Mouse (Mus musculus) forebrain, embryonic 15.5 days (tissue): Measurements from ENCODE around the gene Clgn. TPM values are rescaled to one million over a fixed set of nuclear protein-coding genes. Genes with fewer than 3 reads are reported as not detected.

Experiments
- ATAC-seq: fragments of 200-750 bp; cut with Nextera tagmentation; replicated peaks from 2 replicates; pipeline ENCODE4 v1.8.0; 2017; ENCODE audit warnings: mild to moderate bottlenecking, moderate TSS enrichment, moderate library complexity
- H3K27ac ChIP-seq: fragments of 300-500 bp; sonication (generic); replicated peaks from 2 replicates; pipeline ENCODE4 v1.5.1; 2015; ENCODE audit warnings: mild to moderate bottlenecking, inconsistent platforms
- H3K27me3 ChIP-seq: fragments of 300-500 bp; sonication (generic); 2 replicates; pipeline ENCODE4 v1.6.1; 2015; ENCODE audit warnings: inconsistent platforms
- H3K36me3 ChIP-seq: fragments of 300-500 bp; sonication (generic); 2 replicates; pipeline ENCODE4 v1.6.1; 2015; ENCODE audit warnings: mild to moderate bottlenecking, inconsistent platforms
- H3K4me1 ChIP-seq: fragments of 300-500 bp; sonication (generic); 2 replicates; pipeline ENCODE4 v1.6.1; 2015; ENCODE audit warnings: inconsistent platforms
- H3K4me2 ChIP-seq: fragments of 300-500 bp; sonication (generic); replicated peaks from 2 replicates; pipeline ENCODE4 v1.6.1; 2015; ENCODE audit warnings: mild to moderate bottlenecking, inconsistent platforms
- H3K4me3 ChIP-seq: fragments of 300-500 bp; sonication (generic); 2 replicates; pipeline ENCODE4 v1.5.1; 2015; ENCODE audit warnings: mild to moderate bottlenecking, inconsistent platforms
- H3K9ac ChIP-seq: fragments of 300-500 bp; sonication (generic); replicated peaks from 2 replicates; pipeline ENCODE4 v1.6.1; 2015; ENCODE audit warnings: mild to moderate bottlenecking, inconsistent platforms
- H3K9me3 ChIP-seq: fragments of 300-500 bp; sonication (generic); 2 replicates; pipeline ENCODE4 v1.6.1; 2016; ENCODE audit warnings: inconsistent platforms
- WGBS: fragments of 180-500 bp; shearing (Covaris S2); methylation state at CpG from one replicate; pipeline ENCODE4 v1.1.7; 2015; ENCODE audit warnings: mixed read lengths; 5-methylcytosine and 5-hydroxymethylcytosine counted together
- polyA plus RNA-seq: library from polyadenylated mRNA; unstranded; fragments of >200 nt; fragmentation: Nextera tagmentation; extraction: Ambion mirVana; gene quantifications from 2 replicates; pipeline ENCODE4 v1.2.1, GENCODE M21; 2015

The Clgn gene
- polyA plus RNA-seq = 6.2 and 6.3 TPM in 2 replicates

DNA sequence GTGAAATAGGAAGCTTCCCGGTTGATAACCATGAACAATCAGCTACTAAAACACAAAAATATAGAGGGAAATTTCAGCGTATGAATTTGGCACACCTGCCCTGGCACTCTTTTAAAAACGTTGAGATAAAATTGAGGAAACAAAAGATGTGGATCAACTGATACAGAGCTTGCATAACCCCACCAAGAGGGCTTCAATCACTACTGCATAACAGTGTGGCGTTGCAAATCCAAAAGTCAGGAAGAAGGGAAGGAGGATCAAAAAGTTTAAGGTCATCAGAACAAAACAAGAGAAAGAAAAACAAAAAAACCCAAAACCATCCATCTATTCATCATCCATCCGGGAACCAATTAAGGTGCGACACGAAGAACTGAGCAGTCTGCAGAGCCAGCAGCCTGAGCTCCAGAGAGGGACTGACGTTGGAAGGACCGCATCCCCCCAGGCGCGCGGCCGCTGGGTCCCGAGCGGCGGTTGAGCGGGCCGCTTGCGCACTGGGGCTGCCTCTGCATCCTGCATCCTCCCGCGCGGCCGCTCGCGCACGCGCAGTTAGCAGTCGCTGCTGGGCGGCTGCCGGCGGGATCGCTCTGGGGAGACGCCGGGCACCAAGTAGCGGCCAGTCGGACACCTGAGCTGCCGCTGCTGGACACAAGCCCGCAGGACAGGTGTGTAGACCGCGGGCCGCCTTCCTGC, at the start of gene Clgn:
Gene Clgn, plus strand, starts transcription at position 552 of the 690 bp plus-strand sequence.
- Histone ChIP-seq H3K4me2 (peak within 1 kb of the TSS; percentile 71), H3K4me3 (peak within 1 kb of the TSS; percentile 65), H3K9ac (peak within 1 kb of the TSS; percentile 80), H3K27me3 (no peaks in the 10 kb centered on the region; the same call in 1 of the 2 replicates), H3K27ac (no peak within 1 kb of the TSS), H3K36me3 (no peaks in the 10 kb centered on the region), H3K4me1 (peaks cover 4% of the 10 kb centered on the region; the same call in 1 of the 2 replicates), H3K9me3 (no peaks in the 10 kb centered on the region)
- peak; percentile 98 for ATAC-seq
- 4% methylated on average over 41 of the region's 41 CpGs for WGBS

DNA sequence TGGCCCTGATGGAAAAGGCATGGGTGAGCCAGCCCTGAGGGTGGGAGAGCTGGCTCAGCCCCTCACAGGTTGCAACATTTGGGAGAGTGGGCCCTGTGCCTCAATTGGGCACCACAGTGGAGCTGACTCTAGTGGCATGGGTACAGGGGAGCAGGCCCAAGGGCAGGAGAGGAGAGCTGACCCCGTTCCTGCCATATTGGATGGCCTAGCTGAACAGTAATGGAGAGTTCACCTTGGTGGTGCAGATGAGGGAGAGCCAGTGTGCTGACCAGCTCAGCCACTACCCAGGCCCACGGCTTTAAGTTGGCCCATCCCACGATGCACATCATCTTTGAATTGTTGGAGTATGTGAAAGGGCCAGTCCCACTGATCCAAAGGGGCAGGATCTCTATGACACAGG, 47.6 kb upstream of the Clgn start:
- no peaks in the 10 kb centered on the region for H3K36me3 ChIP-seq
- 86% methylated on average over 3 of the region's 3 CpGs for WGBS

DNA sequence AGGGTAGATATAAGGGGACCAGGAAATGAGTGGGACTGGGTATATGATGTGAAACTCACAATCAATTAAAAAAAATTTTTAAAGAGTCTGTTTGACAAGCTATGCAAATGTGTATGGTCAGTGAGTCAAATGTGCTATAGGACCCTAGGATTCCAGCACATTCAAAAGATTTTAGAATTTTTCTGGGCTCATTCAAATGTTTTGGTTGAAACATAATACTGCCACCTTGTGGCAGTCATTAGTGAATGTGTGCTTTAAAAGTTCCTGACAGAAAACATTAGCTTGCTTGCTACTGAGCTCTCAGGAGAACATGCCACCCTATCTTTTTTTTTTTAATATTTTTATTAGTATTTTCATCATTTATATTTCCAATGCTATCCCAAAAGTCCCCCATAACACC, 47.0 kb upstream of the Clgn start:
- no peak overlapping the region for H3K9ac ChIP-seq
- no peak overlapping the region for H3K4me3 ChIP-seq
- H3K4me1 ChIP-seq = no peaks in the 10 kb centered on the region
- no peaks in the 10 kb centered on the region for H3K36me3 ChIP-seq
- H3K27ac ChIP-seq = no peak overlapping the region
- no peaks in the 10 kb centered on the region for H3K9me3 ChIP-seq
- no peaks in the 10 kb centered on the region for H3K27me3 ChIP-seq
- 0 out of 2 replicates have a peak, but pooled peaks have one; percentile 19 for ATAC-seq
- no peak overlapping the region for H3K4me2 ChIP-seq

More for the DNA sequence above, 47.6 kb upstream of the Clgn start:
- 0 out of 2 replicates have a peak, but pooled peaks have one; percentile 38 for ATAC-seq
- no peak overlapping the region for H3K4me3 ChIP-seq
- H3K27me3 ChIP-seq = no peaks in the 10 kb centered on the region
- H3K27ac ChIP-seq = no peak overlapping the region
- no peak overlapping the region for H3K4me2 ChIP-seq
- no peak overlapping the region for H3K9ac ChIP-seq
- no peaks in the 10 kb centered on the region for H3K9me3 ChIP-seq
- no peaks in the 10 kb centered on the region for H3K4me1 ChIP-seq

DNA sequence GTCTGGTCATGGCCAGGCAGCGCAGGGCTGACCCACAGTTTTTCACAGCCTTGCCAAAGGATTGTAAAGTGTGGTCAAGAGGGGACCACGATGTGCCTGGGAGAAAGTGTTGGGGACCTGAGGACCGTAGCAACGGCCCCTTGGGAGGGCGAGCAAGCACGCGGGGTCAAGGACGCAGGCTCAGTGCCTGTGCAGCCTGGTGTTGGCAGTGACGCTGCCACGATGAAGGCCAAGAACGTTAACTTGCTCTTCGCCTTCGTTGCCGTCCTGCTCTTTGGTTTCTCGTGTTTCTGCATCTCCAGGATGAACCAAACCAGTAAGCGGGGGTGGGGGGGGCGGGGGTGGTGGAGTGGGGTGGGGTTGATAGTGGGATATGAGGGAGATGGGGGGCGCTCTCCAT, 41.4 kb upstream of the Clgn start, which contains the start of gene Mgat4d:
Gene Mgat4d, plus strand, starts transcription at position 209 of the 400 bp plus-strand sequence.
- Histone ChIP-seq H3K4me3 (no peak within 1 kb of the TSS), H3K27ac (no peak within 1 kb of the TSS), H3K4me2 (no peak within 1 kb of the TSS), H3K36me3 (no peaks in the 10 kb centered on the region), H3K27me3 (no peaks in the 10 kb centered on the region), H3K9me3 (no peaks in the 10 kb centered on the region), H3K9ac (no peak within 1 kb of the TSS), H3K4me1 (no peaks in the 10 kb centered on the region)
- no peak for ATAC-seq
- 87% methylated on average over 18 of the region's 18 CpGs for WGBS

DNA sequence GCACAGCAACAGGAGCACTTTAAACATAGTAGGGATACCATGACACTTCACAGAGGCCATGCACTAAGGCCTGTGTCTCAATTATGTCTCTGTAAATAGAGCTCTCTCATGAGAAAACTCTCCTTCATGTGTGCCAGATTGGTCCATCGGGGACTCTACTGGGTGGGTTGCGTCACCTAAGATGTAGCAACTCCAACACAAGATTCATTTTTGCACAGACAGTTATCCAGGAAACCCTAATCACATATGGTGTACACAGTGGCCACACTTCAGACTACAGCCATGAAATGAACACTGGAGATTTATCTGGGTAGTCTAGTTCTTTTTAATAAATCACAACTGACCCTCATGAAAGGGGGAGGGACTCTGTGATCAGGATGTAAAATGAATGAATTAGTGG, 38.4 kb upstream of the Clgn start:
- H3K4me2 ChIP-seq = no peak overlapping the region
- H3K4me3 ChIP-seq = no peak overlapping the region
- H3K4me1 ChIP-seq = no peaks in the 10 kb centered on the region
- no peaks in the 10 kb centered on the region for H3K36me3 ChIP-seq
- ATAC-seq = no peak
- 95% methylated on average over 2 of the region's 2 CpGs for WGBS
- H3K9ac ChIP-seq = no peak overlapping the region
- H3K27me3 ChIP-seq = no peaks in the 10 kb centered on the region
- no peak overlapping the region for H3K27ac ChIP-seq
- H3K9me3 ChIP-seq = no peaks in the 10 kb centered on the region

DNA sequence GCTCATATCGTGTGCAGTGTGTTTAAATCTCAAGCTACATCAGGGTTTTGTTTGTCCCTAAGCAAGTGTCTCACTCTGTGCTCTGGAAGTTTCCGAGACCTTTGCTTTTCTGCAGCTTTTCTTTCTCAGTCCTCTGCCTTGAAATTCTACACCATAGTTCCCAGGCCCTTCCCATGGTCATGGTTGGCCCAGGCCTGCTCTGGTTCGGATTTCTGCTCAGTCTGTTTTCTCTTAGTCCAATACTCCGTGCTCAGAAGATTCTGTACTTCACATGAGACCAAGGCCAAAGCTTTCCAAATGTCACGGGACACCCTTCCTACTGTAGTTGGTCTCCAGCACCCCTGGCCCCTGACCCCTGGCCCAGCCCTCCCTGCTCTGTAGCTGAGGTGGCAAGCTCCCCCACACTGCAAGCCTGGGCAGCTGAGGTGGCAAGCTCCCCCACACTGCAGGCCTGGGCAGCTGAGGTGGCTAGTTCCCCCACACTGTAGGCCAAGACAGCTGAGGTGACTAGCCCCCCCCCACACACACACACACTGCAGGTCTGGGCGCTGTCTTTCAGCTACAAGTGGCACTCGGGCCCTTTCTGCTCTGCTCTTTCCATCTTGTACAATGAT, 26.4 kb upstream of the Clgn start:
- Histone ChIP-seq H3K4me3 (no peak overlapping the region), H3K4me1 (no peaks in the 10 kb centered on the region), H3K36me3 (no peaks in the 10 kb centered on the region), H3K27me3 (no peaks in the 10 kb centered on the region), H3K4me2 (no peak overlapping the region), H3K9me3 (no peaks in the 10 kb centered on the region), H3K9ac (no peak overlapping the region), H3K27ac (no peak overlapping the region)
- no peak for ATAC-seq
- 69% methylated on average over 7 of the region's 7 CpGs for WGBS

DNA sequence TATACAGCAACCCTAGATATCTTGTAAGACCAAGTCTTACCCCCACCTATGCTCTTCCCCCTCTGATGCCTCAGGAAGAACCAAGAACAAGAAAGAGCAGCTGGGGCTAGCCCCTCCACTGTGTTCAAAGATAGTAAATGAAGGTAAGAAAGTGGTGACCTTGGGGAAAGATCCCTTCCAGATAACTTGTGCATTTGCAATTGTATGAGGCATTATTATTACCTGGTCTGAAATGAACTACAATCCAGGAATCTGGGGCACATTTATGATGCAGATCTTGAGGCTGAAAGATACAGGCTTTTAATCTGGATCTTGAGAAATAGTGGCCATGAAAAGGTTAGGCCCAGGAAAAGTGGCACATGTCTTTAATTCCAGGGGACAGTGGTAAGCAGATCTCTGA, 12.4 kb upstream of the Clgn start:
- no peak for ATAC-seq
- Histone ChIP-seq H3K4me3 (no peak overlapping the region), H3K9ac (no peak overlapping the region), H3K27ac (no peak overlapping the region), H3K9me3 (no peaks in the 10 kb centered on the region), H3K27me3 (no peaks in the 10 kb centered on the region), H3K4me1 (no peaks in the 10 kb centered on the region), H3K4me2 (no peak overlapping the region), H3K36me3 (no peaks in the 10 kb centered on the region)

DNA sequence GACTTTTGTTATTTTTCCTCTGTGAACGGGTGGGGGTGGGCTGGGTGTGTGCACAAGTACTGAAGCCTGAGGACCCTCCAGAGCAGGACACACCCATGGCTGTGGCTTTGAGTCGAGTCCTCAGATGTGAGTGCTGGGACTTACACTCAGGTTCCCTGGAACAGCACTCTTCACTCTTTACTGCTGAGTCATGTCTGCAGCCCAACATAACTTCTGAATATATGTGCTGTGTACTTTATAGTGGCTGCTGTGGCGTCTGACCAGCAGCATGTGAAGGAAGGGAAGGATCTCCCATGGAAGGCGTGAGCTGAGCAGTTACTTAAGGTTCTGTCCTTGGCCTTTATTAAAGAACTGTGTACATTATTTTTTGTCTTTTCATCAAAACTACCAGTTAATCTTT, 9.5 kb upstream of the Clgn start:
- no peak for ATAC-seq
- Histone ChIP-seq H3K9me3 (no peaks in the 10 kb centered on the region), H3K4me3 (no peak overlapping the region)

DNA sequence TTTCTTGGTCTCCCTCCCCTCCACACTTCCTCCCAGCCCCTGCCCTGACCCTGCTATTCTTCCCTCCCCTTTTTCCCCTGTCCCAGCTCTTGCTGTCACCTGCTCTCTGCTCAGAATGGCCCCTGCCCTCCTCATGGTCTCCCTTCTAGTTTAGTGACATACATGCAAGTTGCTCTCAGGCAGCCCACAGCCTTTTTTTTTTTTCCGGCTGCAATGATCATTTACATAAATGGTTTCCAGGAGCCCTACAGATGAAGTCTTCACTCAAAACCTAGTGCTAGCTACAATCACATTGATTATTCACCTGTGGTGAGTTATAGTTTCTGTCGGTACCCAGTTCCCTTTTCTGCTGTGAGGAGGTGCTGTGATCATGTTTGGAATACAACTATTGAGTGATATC, 8.7 kb upstream of the Clgn start:
- Histone ChIP-seq H3K36me3 (no peaks in the 10 kb centered on the region), H3K4me2 (no peak overlapping the region), H3K4me3 (no peak overlapping the region), H3K9me3 (no peaks in the 10 kb centered on the region), H3K27ac (no peak overlapping the region), H3K27me3 (no peaks in the 10 kb centered on the region), H3K4me1 (no peaks in the 10 kb centered on the region), H3K9ac (no peak overlapping the region)
- no peak for ATAC-seq
- WGBS = 76% methylated on average over 2 of the region's 2 CpGs

More for the DNA sequence above, 9.5 kb upstream of the Clgn start:
- H3K4me1 ChIP-seq = no peaks in the 10 kb centered on the region
- no peak overlapping the region for H3K9ac ChIP-seq
- no peaks in the 10 kb centered on the region for H3K36me3 ChIP-seq
- H3K4me2 ChIP-seq = no peak overlapping the region
- no peak overlapping the region for H3K27ac ChIP-seq
- WGBS = 82% methylated on average over 4 of the region's 4 CpGs
- H3K27me3 ChIP-seq = no peaks in the 10 kb centered on the region

DNA sequence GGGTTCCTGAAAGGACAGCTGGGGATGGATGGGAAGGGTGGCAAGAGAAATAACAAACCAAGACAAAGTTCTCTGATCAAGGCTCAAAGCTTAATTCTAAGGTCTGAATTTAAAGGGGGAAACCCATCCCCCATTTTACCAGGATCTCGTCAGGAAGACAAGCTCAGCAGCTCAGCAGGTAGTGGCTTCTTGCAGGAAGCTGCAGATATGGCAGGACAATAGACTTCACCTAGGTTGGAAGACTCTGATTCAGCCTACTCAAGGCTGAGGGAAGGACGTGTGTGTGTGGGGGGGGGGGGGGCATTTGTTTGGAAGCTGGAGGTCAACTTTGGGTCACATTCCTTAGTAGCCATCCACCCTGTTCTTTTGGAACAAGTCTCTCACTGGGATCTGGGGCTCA, 6.8 kb upstream of the Clgn start:
- ATAC-seq = no peak
- Histone ChIP-seq H3K4me3 (no peak overlapping the region), H3K4me2 (no peak overlapping the region), H3K9me3 (no peaks in the 10 kb centered on the region), H3K9ac (no peak overlapping the region), H3K27ac (no peak overlapping the region), H3K36me3 (no peaks in the 10 kb centered on the region), H3K27me3 (no peaks in the 10 kb centered on the region), H3K4me1 (no peaks in the 10 kb centered on the region)
- WGBS = 38% methylated on average over 2 of the region's 2 CpGs

DNA sequence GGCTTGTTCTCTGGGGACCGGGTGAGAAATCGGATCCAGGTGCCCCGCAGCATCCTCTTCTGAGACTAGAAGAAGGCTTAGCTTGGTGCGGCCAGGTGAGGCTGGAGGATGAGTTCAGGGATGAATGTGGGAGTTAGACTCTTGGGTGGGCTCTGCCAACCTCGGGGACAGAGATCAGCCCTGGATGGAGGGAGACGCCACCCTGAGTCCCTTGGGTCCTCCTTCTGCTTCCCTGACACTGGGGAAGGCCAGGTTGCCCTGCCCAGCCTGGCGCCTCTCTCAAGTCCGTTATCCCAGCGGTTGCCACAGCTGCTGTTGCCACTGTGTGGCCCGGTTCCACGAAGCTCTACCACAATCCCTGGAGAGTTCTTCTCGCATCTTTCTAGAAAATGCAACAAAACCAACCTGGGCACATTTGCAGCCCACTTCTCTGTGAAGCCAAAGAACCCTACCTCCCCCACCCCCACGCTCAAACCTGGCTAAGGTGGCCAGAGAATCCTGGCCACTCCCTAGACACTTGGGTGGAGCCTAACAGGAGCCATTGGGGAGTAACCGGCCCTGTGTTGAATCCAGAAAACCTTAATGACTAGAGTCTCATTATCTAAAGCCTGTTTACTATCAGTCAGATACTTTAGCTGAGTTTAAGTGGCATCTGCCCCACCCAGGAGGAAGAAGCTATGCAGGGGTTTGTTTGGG, 487 bp downstream of the Clgn start:
- Histone ChIP-seq H3K9ac (peak overlapping the region; percentile 80), H3K36me3 (no peaks in the 10 kb centered on the region), H3K4me1 (peaks cover 4% of the 10 kb centered on the region; the same call in 1 of the 2 replicates), H3K9me3 (no peaks in the 10 kb centered on the region), H3K4me3 (peak overlapping the region; percentile 65), H3K27me3 (no peaks in the 10 kb centered on the region; the same call in 1 of the 2 replicates), H3K4me2 (peak overlapping the region; percentile 71), H3K27ac (no peak overlapping the region)
- WGBS = 3% methylated on average over 14 of the region's 14 CpGs
- peak; percentile 81 for ATAC-seq

DNA sequence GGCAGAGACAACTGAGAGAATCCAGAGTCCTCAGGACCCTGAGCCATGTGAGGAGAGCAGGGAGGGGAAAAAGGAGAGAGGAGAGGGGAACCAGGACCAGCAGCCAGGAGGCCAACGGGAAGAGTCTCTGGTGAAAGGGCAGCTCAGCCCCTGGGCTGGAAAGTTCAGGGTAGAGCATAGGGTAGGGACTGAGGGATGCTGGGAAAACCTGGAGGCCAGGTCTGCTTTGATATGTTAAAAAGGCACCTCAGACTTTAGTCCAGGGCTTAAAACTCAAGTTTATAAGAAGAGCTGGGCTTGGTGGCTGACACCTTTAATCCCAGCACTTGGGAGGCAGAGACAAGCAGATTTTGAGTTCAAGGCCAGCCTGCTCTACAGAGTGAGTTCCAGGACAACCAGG, 2.9 kb downstream of the Clgn start:
- Histone ChIP-seq H3K4me3 (no peak overlapping the region), H3K9me3 (no peaks in the 10 kb centered on the region), H3K4me2 (no peak overlapping the region), H3K36me3 (no peaks in the 10 kb centered on the region), H3K27me3 (no peaks in the 10 kb centered on the region; the same call in 1 of the 2 replicates), H3K27ac (no peak overlapping the region), H3K4me1 (peaks cover 4% of the 10 kb centered on the region; the same call in 1 of the 2 replicates), H3K9ac (no peak overlapping the region)
- WGBS = 70% methylated on average over 1 of the region's 1 CpGs
- no peak for ATAC-seq
